Mouse (Mus musculus) myocyte (in vitro differentiated cells): ENCODE data around the gene Cox4i2.

Experiments
- CEBPB ChIP-seq: IDR thresholded peaks from 2 replicates; pipeline ENCODE4 v1.6.1; 2011; ENCODE audit warnings: mild to moderate bottlenecking, moderate library complexity; ENCODE audit not compliant: poor library complexity, insufficient read depth, severe bottlenecking
- E2F4 ChIP-seq: IDR thresholded peaks from one replicate; pipeline ENCODE4 v1.6.1; 2011; ENCODE audit warnings: mild to moderate bottlenecking, control low read depth, moderate library complexity; ENCODE audit not compliant: insufficient read depth
- POLR2A ChIP-seq: IDR thresholded peaks from one replicate; pipeline ENCODE4 v1.6.1; 2011; ENCODE audit warnings: low read depth, mild to moderate bottlenecking, control low read depth, moderate library complexity; ENCODE audit not compliant: insufficient read length
- REST ChIP-seq: IDR thresholded peaks from one replicate; pipeline ENCODE4 v1.6.1; 2011; ENCODE audit warnings: mild to moderate bottlenecking, control low read depth, moderate library complexity; ENCODE audit not compliant: insufficient read depth, insufficient read length
- TCF12 ChIP-seq: IDR thresholded peaks from one replicate; pipeline ENCODE4 v1.6.1; 2011; ENCODE audit warnings: mild to moderate bottlenecking, control low read depth; ENCODE audit not compliant: poor library complexity, insufficient read depth, severe bottlenecking

DNA sequence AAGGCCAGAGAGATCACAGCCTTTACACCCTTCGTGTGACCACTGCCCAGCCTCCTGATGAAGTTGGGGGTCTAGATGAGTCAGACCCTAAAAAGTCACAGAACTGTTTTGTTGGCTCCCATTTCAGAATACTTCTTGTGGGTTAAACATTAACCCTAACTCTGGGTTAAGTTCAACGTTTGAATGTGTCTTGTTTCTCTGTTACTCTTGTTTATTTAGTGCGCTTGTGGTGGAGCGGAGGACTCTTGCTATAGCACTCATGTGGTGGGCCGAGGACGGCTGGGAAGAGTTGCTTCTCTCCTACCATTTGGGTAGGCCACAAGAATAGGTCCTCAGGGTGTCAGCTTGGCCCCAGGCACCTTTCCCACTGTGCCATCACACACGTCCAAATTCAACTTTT lies 25.4 kb upstream of the Cox4i2 start:
- TF ChIP-seq POLR2A: no peak
- no peak for TF ChIP-seq CEBPB
- TF ChIP-seq REST: no peak
- TF ChIP-seq TCF12: no peak
- TF ChIP-seq E2F4: no peak
